Mouse (Mus musculus) lung, postnatal 0 days (tissue): ENCODE measurements around the gene Hectd1. TPM values are rescaled to one million over a fixed set of nuclear protein-coding genes. Genes with fewer than 3 reads are reported as not detected.

Experiments used
- ATAC-seq: fragments of 200-750 bp; cut with Nextera tagmentation; 2 replicates; pipeline ENCODE4 v1.8.0; 2017; ENCODE audit warnings: moderate library complexity
- DNase-seq: peaks from one replicate; pipeline ENCODE4 v3.0.0-alpha.2; 2016; ENCODE audit warnings: low spot score
- H3K27ac ChIP-seq: fragments of 300-500 bp; sonication (generic); 2 replicates; pipeline ENCODE4 v1.5.1; 2014; ENCODE audit warnings: antibody characterized with exemption, mild to moderate bottlenecking, low read length, mixed read lengths
- H3K27me3 ChIP-seq: fragments of 300-500 bp; sonication (generic); replicated peaks from 2 replicates; pipeline ENCODE4 v1.6.1; 2014; ENCODE audit warnings: low read length, mixed read lengths; ENCODE audit not compliant: insufficient read depth
- H3K36me3 ChIP-seq: fragments of 300-500 bp; sonication (generic); 2 replicates; pipeline ENCODE4 v1.6.1; 2014; ENCODE audit warnings: low read length, mixed read lengths; ENCODE audit not compliant: insufficient read depth
- H3K4me1 ChIP-seq: fragments of 300-500 bp; sonication (generic); 2 replicates; pipeline ENCODE4 v1.6.1; 2014; ENCODE audit warnings: antibody characterized with exemption, low read depth, low read length, mixed read lengths; ENCODE audit not compliant: insufficient read depth
- H3K4me2 ChIP-seq: fragments of 300-500 bp; sonication (generic); replicated peaks from 2 replicates; pipeline ENCODE4 v1.6.1; 2014; ENCODE audit warnings: low read depth, mild to moderate bottlenecking, low read length, moderate library complexity, mixed read lengths
- H3K4me3 ChIP-seq: fragments of 300-500 bp; sonication (generic); 2 replicates; pipeline ENCODE4 v1.5.1; 2014; ENCODE audit warnings: low read depth, low read length
- H3K9ac ChIP-seq: fragments of 300-500 bp; sonication (generic); replicated peaks from 2 replicates; pipeline ENCODE4 v1.6.1; 2014; ENCODE audit warnings: low read depth, mild to moderate bottlenecking
- H3K9me3 ChIP-seq: fragments of 300-500 bp; sonication (generic); 2 replicates; pipeline ENCODE4 v1.6.1; 2016; ENCODE audit warnings: low read length, mixed read lengths
- CTCF ChIP-seq: IDR thresholded peaks from 2 replicates; pipeline ENCODE4 v1.5.1; 2016; ENCODE audit warnings: antibody characterized with exemption, mild to moderate bottlenecking
- EP300 ChIP-seq: IDR thresholded peaks from 2 replicates; pipeline ENCODE4 v1.6.1; 2016; ENCODE audit warnings: antibody characterized with exemption, mild to moderate bottlenecking, control low read depth
- WGBS: fragments of 180-500 bp; shearing (Covaris S2); extraction: QIAGEN DNeasy Blood & Tissue Kit; methylation state at CpG from one replicate; pipeline ENCODE4 v1.1.7; 2014; 5-methylcytosine and 5-hydroxymethylcytosine counted together
- polyA plus RNA-seq: library from polyadenylated mRNA; unstranded; fragments of >200 nt; fragmentation: Nextera tagmentation; extraction: Ambion mirVana; gene quantifications from 2 replicates; pipeline ENCODE4 v1.2.1, GENCODE M21; 2015

The Hectd1 gene
- polyA plus RNA-seq, 1 experiment from 2014 or later = 27.5 TPM

- ATAC-seq = no peak
Observed at GRCm38 (mm10) chr12:51855453-51855852, 26.1 kb upstream of the Hectd1 start.

DNA sequence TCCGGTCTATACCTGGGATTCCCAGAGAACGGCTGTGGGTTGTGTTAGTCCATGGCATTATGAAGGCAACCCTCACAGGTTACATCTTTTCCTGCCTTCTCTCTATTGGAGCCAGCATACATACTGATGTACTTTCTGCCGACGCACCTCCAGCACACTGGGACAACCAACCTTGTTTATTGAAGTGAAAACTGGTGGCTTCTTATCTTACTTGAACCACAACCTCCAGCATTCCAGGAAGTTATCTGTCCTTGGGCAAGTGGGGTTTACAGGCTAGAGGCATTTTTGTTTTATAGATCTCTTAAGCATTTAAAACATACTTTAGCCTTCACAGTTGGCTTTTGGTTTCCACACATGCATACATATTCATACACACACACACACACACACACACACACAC, 22.3 kb upstream of the Hectd1 start:
- TF ChIP-seq CTCF (no peak), EP300 (no peak)
- no peak overlapping the region for H3K27ac ChIP-seq
- no peak overlapping the region for H3K4me3 ChIP-seq
- no peak overlapping the region for H3K9ac ChIP-seq
- DNase-seq (no peak), ATAC-seq (no peak)
- H3K27me3 ChIP-seq = no peaks in the 10 kb centered on the region
- no peaks in the 10 kb centered on the region for H3K4me1 ChIP-seq
- H3K36me3 ChIP-seq = no peaks in the 10 kb centered on the region
- 75% methylated on average over 4 of the region's 4 CpGs for WGBS
- H3K9me3 ChIP-seq = no peaks in the 10 kb centered on the region
- no peak overlapping the region for H3K4me2 ChIP-seq

More at GRCm38 (mm10) chr12:51855453-51855852, 26.1 kb upstream of the Hectd1 start:
- no peak overlapping the region for H3K4me2 ChIP-seq
- WGBS = 69% methylated on average over 7 of the region's 7 CpGs
- no peaks in the 10 kb centered on the region for H3K27me3 ChIP-seq
- no peak overlapping the region for H3K9ac ChIP-seq
- TF ChIP-seq EP300 (no peak), CTCF (no peak)
- no peaks in the 10 kb centered on the region for H3K4me1 ChIP-seq
- no peak overlapping the region for H3K4me3 ChIP-seq
- H3K27ac ChIP-seq = no peak overlapping the region
- DNase-seq = no peak
- H3K36me3 ChIP-seq = no peaks in the 10 kb centered on the region
- no peaks in the 10 kb centered on the region for H3K9me3 ChIP-seq

GRCm38 (mm10) chr12:51851155-51851554, 21.8 kb upstream of the Hectd1 start:
- H3K9ac ChIP-seq = no peak overlapping the region
- H3K4me2 ChIP-seq = no peak overlapping the region
- H3K27me3 ChIP-seq = no peaks in the 10 kb centered on the region
- ATAC-seq (no peak), DNase-seq (no peak)
- H3K4me3 ChIP-seq = no peak overlapping the region
- H3K9me3 ChIP-seq = no peaks in the 10 kb centered on the region
- no peaks in the 10 kb centered on the region for H3K36me3 ChIP-seq
- H3K4me1 ChIP-seq = no peaks in the 10 kb centered on the region
- WGBS = 83% methylated on average over 3 of the region's 3 CpGs
- TF ChIP-seq EP300 (no peak), CTCF (no peak)
- no peak overlapping the region for H3K27ac ChIP-seq

DNA sequence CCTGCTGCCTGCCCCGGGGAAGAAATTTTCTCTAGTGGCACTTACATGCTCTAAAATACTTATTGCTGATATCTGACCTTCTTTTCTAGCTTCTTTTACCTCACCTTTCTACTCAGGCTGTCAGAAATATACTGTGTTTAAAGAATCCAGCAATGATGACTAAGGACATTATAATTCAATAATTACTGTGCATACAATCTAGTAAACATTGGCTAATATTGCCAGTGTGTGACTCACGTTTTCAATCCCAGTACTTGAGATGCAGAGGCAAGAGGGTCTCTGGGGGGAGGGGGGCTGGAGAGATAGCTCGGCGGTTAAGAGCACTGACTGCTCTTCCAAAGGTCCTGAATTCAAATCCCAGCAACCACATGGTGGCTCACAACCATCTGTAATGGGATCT, 21.0 kb upstream of the Hectd1 start:
- 66% methylated on average over 4 of the region's 4 CpGs for WGBS
- Histone ChIP-seq H3K27me3 (no peaks in the 10 kb centered on the region), H3K4me3 (no peak overlapping the region), H3K4me1 (no peaks in the 10 kb centered on the region; the same call in 1 of the 2 replicates), H3K36me3 (no peaks in the 10 kb centered on the region), H3K4me2 (no peak overlapping the region), H3K9ac (no peak overlapping the region), H3K9me3 (no peaks in the 10 kb centered on the region), H3K27ac (no peak overlapping the region)
- ATAC-seq (no peak), DNase-seq (no peak)
- TF ChIP-seq EP300 (no peak), CTCF (no peak)

DNA sequence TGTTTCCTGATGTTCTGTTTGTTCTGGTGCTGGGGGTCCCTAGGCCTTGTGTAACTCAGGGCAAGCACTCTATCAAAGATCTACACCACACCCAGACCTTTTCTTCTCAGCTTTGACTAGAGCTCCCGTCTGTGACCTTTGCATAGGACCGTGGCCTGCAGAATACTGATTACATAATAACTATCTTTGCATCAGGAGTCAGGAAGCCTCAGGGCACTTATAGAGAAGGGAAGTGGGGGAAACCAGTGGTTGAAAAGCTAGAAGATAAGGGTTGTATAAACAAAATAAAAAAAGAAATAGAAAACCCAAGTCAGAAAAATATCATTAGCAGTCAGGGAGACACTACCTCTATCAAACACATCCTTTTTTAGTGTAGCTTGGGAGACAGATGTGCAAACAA, 20.6 kb upstream of the Hectd1 start:
- Histone ChIP-seq H3K4me1 (peaks cover 2% of the 10 kb centered on the region; the same call in 1 of the 2 replicates), H3K4me2 (no peak overlapping the region), H3K9ac (no peak overlapping the region), H3K27ac (no peak overlapping the region), H3K9me3 (no peaks in the 10 kb centered on the region), H3K4me3 (no peak overlapping the region), H3K27me3 (no peaks in the 10 kb centered on the region), H3K36me3 (no peaks in the 10 kb centered on the region)
- DNase-seq = no peak
- ATAC-seq = no peak
- TF ChIP-seq EP300 (no peak), CTCF (no peak)
- 74% methylated on average over 2 of the region's 2 CpGs for WGBS

- Histone ChIP-seq H3K27me3 (no peaks in the 10 kb centered on the region), H3K9me3 (no peaks in the 10 kb centered on the region), H3K4me1 (peaks cover 2% of the 10 kb centered on the region; the same call in 1 of the 2 replicates), H3K4me3 (no peak overlapping the region), H3K9ac (no peak overlapping the region), H3K27ac (no peak overlapping the region), H3K4me2 (no peak overlapping the region), H3K36me3 (no peaks in the 10 kb centered on the region)
- ATAC-seq (no peak), DNase-seq (peak; percentile 37)
- TF ChIP-seq EP300 = no peak
- TF ChIP-seq CTCF = no peak
- WGBS = 63% methylated on average over 9 of the region's 9 CpGs
Observed at GRCm38 (mm10) chr12:51847953-51848680, 18.8 kb upstream of the Hectd1 start.
